Mouse (Mus musculus): Measurements from ENCODE around the gene 6430571L13Rik. TPM values are rescaled to one million over a fixed set of nuclear protein-coding genes. Genes with fewer than 3 reads are reported as not detected.

Gene 6430571L13Rik
- total and polyA plus RNA-seq, 3 experiments, result 0.69 to 1.9 (median 1.4) TPM

DNA sequence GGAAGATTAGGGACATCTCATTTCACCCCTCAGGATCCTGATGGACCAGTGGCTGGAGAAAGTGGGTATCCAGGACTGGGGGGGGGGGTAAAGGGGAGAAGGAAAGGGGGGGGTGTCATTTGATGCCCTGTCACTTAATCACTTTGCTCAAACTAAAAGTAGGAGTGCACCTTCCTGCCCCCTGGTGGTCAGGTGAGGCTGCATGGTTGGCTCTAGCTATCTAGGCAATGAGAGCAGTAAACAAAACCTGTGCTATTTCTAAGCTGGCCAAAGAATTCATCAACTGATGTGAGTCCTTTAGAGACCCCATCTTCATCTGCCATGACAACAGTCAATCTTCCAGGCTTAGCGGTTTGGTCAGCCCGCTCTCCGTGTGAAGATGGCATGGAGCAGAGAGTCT lies 46.3 kb downstream of the 6430571L13Rik start:
- no peak for DNase-seq

DNA sequence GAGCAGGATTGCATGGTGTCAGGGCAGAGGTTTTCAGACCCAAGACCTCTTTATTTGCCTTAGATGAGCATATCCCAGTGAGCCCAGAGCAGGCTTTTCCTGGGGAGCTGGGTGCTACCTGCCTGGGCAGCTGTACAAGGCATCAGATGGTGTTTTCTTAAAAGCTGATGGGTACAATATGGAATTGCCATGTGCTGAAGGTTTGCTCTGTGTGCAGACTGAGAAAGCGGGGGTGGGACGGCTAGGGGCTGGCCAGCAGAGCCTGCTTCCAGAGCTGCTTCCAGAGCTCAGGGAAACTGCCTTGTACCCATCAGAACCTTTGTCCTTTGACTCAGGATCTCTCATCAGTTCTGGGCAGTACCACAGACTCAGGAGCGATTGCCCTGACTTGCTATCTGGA lies 47.3 kb downstream of the 6430571L13Rik start:
- DNase-seq, result no peak

DNA sequence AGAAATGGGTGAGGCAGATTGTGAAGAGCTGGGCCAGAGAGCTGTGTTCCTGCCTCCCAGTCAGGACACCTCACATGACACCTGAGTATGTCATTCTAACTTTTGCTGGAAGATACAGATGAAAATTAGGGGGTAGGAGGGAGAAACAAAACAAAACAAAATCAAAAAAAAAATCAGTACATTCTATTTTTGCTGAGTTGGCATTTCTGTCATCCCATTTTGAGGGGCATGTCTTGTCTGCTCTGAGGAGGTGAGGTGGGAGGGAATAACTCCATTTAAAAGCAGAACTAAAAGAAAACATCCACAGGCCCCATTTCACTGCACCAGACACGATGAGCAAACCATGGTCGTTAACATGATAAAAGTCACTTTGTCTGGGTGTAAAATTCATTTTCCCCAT lies 47.9 kb downstream of the 6430571L13Rik start:
- no peak for DNase-seq

DNA sequence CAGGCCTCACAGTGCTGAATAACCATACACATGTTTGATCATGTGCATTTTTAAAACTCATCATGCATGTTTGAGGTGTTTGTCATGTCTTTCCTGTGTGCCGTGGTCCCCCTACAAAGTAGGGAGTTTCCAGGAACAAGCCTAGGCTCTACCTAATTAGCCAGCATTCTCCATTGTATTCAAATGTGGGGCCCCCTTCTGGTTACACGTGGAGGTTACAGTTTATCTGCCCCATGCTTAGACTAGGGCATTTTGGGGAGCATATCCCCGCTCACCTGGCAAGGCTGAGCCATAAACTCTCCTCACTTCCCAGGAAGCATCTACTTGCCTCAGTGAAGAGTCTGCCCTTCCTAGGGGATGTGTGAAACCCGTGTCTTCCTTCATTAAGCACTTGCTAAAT lies 56.0 kb downstream of the 6430571L13Rik start:
- DNase-seq, result no peak

DNA sequence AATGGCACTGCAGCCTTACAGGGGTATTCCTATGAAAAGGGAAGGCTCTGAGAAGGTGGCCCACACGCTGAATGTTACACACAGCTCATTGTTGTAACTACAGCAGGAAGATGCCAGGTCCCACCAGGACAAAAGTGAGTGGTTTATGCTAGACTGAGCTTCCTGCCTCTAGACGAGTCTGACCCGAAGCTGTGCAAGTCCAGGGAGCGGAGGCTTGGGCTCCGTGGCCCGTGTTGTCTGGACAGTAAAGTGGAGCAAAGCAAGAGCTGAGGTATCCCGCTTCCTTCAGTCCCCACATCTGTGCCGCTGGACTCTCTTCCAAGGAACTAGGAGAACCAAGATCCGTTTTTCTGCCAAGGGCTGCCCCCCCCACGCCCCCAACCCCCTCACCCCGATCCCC lies 58.6 kb downstream of the 6430571L13Rik start:
- no peak for DNase-seq

DNA sequence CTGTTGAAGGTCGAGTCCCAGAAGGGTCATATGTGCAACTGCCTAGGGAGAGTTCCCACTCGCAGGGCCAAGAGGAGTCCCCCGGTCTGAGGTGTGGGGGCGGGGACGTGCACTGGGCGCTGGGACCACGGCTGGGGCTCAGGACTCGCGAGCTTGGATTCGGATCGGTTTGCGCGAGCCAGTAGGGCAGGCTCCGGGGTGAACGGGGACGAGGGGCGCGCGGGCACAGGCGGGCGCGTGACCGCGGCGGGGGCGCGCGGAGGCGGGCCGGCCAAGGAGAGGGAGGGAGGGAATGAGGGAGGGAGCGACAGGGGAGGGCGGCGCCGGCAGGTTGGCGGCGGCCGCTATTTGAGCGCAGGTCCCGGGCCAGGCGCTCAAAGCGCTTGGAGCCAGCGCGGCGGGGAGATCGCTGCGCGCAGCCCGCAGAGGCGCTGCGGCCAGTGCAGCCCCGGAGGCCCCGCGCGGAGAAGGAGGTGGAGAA lies 59.1 kb downstream of the 6430571L13Rik start, which contains the start of gene Cacna2d2:
Gene Cacna2d2, plus strand, starts transcription at position 122 of the 481 bp plus-strand sequence.
- peak; percentile 86 for DNase-seq

DNA sequence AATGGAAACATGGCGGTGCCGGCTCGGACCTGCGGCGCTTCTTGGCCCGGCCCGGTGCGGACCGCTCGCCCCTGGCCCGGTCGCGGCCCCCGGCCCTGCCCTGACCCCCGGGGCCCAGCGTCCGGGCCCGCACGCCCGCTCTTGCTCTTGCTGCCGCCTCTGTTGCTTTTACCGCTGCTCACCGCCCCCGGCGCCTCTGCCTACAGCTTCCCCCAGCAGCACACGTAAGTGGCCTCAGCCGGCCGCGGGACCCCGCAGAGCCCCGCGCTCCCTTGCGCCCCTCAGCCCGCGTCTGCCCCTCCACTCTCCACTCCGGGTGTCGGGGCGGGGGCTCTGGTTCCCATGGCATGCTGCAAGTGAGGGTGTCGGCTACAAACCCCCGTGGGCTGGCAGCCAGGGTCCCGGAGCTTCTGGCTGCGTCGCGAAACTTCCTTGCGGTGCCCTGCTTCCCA lies 59.7 kb downstream of the 6430571L13Rik start:
- DNase-seq, result no peak

DNA sequence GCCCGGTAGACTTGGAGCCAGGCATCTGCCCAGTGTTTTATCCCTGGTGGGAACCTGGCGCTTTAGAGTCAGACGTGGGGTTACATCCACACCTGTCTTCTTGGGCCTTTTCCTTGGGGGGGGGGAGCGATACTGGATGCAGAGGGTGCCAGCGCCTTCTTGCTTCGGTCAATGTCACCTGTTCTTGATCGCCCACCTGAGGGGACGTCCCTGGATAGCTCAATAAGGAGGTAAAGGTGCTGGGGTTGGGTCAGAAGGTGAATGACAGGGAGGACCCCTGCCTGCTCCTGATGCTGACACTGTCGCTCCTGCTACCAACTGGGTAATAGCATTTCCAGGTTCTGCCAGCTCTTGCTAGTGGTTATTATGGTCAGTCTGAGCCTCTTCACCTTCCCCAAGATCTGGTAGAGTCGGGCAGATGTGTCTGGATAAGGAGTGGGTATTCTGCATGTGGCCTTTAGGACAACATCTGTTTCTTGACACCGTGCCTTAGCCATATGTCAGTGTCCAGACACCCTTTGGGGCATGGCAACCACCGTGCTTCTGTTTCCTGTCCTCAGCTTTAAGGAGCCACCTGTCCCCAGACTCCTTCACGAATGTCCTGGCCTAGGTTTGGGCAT lies 60.4 kb downstream of the 6430571L13Rik start:
- no peak for DNase-seq

Other genes starting within 250 kb of the 6430571L13Rik start
- 1 to 10 TPM; 3.3 to 4.2 TPM for gene Dock3, start 108.7 kb upstream of the 6430571L13Rik start, total RNA-seq (2021)
- gene Dock3, start 108.7 kb upstream of the 6430571L13Rik start, polyA plus RNA-seq (2012; rRNA removed), result 0.81 and 2.0 TPM in 2 replicates
- 10 to 100 TPM; 27.9 to 69.9 TPM for gene Mapkapk3, start 50.7 kb upstream of the 6430571L13Rik start, total RNA-seq (2021)
- 30.9 and 41.7 TPM in 2 replicates for gene Mapkapk3, start 50.7 kb upstream of the 6430571L13Rik start, polyA plus RNA-seq (2012; rRNA removed)
- 10 to 100 TPM; 13.9 to 18.6 TPM for gene Cish, start 44.6 kb upstream of the 6430571L13Rik start, total RNA-seq (2021)
- gene Cish, start 44.6 kb upstream of the 6430571L13Rik start, polyA plus RNA-seq (2012; rRNA removed), result 33.3 and 34.8 TPM in 2 replicates
- 10 to 100 TPM; 17.5 to 17.7 TPM for gene Hemk1, start 2.3 kb upstream of the 6430571L13Rik start, total RNA-seq (2021)
- 23.5 and 25.5 TPM in 2 replicates for gene Hemk1, start 2.3 kb upstream of the 6430571L13Rik start, polyA plus RNA-seq (2012; rRNA removed)
- gene Cacna2d2, start 59.0 kb downstream of the 6430571L13Rik start, total RNA-seq (2021), result 1 to 10 TPM; 6.9 to 7.1 TPM
- gene Cacna2d2, start 59.0 kb downstream of the 6430571L13Rik start, polyA plus RNA-seq (2012; rRNA removed), result 12.1 and 14.7 TPM in 2 replicates
- gene Tmem115, start 193.3 kb downstream of the 6430571L13Rik start, total RNA-seq (2021), result 10 to 100 TPM; 43.2 to 48.1 TPM
- gene Tmem115, start 193.3 kb downstream of the 6430571L13Rik start, polyA plus RNA-seq (2012; rRNA removed), result 84.2 and 96.5 TPM in 2 replicates
- 10 to 100 TPM; 14.6 to 22.0 TPM for gene Cyb561d2, start 201.6 kb downstream of the 6430571L13Rik start, total RNA-seq (2021)
- gene Cyb561d2, start 201.6 kb downstream of the 6430571L13Rik start, polyA plus RNA-seq (2012; rRNA removed), result 59.1 and 68.0 TPM in 2 replicates
- gene Nprl2, start 201.6 kb downstream of the 6430571L13Rik start, total RNA-seq (2021), result 10 to 100 TPM; 27.9 to 31.5 TPM
- gene Nprl2, start 201.6 kb downstream of the 6430571L13Rik start, polyA plus RNA-seq (2012; rRNA removed), result 24.2 and 31.9 TPM in 2 replicates
- under 1 TPM; 0.45 to 0.52 TPM for gene Zmynd10, start 206.7 kb downstream of the 6430571L13Rik start, total RNA-seq (2021)
- 0.37 and 0.61 TPM in 2 replicates for gene Zmynd10, start 206.7 kb downstream of the 6430571L13Rik start, polyA plus RNA-seq (2012; rRNA removed)
- gene Rassf1, start 211.0 kb downstream of the 6430571L13Rik start, total RNA-seq (2021), result 10 to 100 TPM; 15.5 to 18.6 TPM
- gene Rassf1, start 211.0 kb downstream of the 6430571L13Rik start, polyA plus RNA-seq (2012; rRNA removed), result 15.3 and 16.7 TPM in 2 replicates
- gene Tusc2, start 222.7 kb downstream of the 6430571L13Rik start, total RNA-seq (2021), result 10 to 100 TPM; 52.2 to 57.5 TPM
- gene Tusc2, start 222.7 kb downstream of the 6430571L13Rik start, polyA plus RNA-seq (2012; rRNA removed), result 88.2 and 94.1 TPM in 2 replicates
- gene Hyal2, start 227.3 kb downstream of the 6430571L13Rik start, total RNA-seq (2021), result 10 to 100 TPM; 36.8 to 52.8 TPM
- gene Hyal2, start 227.3 kb downstream of the 6430571L13Rik start, polyA plus RNA-seq (2012; rRNA removed), result 92.1 and 102 TPM in 2 replicates
- gene Hyal1, start 236.3 kb downstream of the 6430571L13Rik start, total RNA-seq (2021), result 10 to 100 TPM; 13.7 to 15.2 TPM
- gene Hyal1, start 236.3 kb downstream of the 6430571L13Rik start, polyA plus RNA-seq (2012; rRNA removed), result 6.3 and 7.0 TPM in 2 replicates
- 10 to 100 TPM; 15.9 to 19.2 TPM for gene Naa80, start 238.3 kb downstream of the 6430571L13Rik start, total RNA-seq (2021)
- gene Naa80, start 238.3 kb downstream of the 6430571L13Rik start, polyA plus RNA-seq (2012; rRNA removed), result 111 TPM in 2 replicates
- gene Hyal3, start 240.2 kb downstream of the 6430571L13Rik start, total RNA-seq (2021), result 1 to 10 TPM; 1.3 to 1.4 TPM
- gene Hyal3, start 240.2 kb downstream of the 6430571L13Rik start, polyA plus RNA-seq (2012; rRNA removed), result 1.8 and 2.2 TPM in 2 replicates
- 10 to 100 TPM; 36.0 to 41.7 TPM for gene Ifrd2, start 247.0 kb downstream of the 6430571L13Rik start, total RNA-seq (2021)
- 67.3 and 80.0 TPM in 2 replicates for gene Ifrd2, start 247.0 kb downstream of the 6430571L13Rik start, polyA plus RNA-seq (2012; rRNA removed)